Mouse (Mus musculus): ENCODE measurements around the gene Ildr1.

The Ildr1 gene

DNA sequence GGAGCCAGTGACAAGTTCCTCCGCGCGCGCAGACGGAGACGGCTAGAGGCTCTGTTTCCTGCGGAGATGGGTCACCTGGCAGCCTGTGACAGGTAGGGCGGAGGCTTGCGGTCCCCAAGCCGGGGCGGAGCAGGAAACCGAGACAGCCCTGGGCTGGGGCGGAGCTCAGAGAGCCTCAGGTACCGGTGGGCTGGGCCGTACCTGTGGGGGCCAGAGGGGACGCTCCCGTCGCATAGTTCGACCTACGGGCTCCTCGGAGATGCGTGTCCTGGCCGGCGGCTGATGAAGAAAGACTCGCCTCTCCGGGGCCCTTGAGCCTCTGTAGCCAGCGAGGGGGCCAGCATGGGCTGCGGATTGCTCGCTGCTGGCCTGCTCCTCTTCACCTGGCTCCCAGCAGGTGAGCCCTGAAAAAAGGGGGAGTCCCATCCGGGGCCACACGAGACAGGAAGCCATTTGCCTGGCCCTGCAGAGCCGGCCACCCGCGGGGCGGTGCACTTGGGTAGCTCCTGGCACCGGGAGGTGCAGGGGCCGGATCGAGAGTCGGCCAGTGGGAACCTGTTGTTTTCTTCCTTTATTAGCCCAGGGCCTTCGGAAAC lies at the start of gene Ildr1:
TSS of gene Ildr1 (plus strand) at position 161 of the 596 bp plus-strand sequence.
- no peak for DNase-seq (ENCODE audit: low spot score)

DNA sequence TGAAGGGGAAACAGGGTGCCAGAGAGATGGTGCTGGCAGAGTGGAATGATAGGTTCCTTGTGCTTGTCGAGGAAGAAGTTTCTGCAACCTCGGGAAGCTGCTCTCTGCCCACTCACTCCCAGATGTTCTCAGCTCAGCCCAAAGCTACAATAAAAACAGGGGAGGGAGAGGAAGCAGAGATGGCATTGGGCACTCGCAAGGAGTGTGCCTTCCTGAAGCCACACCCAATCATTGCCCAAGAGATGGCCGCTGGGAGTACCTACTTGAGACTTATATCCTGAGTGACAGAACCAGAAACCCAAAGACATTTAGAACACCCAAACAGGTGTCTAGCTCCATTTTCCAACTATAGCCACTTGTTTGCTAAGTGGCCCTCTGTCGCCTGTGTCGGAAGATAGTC lies 48.7 kb upstream of the Ildr1 start:
- DNase-seq (ENCODE audit: low spot score): no peak

DNA sequence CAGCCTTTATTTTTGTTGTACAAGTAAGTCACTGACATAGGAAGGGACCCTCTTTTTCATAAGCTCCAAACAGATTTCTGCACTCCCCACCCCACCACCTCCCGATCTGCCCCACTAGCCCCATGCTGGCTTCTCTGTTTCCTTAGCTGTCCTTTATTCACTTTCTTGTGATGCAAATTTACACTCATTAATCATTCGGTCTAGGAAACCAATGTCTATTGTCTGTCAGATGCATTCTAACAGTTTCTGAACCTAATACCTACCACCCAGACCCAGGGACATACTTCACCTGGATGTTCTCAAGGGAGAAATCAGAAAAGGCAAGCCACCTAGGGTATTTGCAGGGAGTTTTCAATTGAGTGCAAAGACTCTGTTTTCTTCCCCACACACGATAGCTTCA lies 44.5 kb upstream of the Ildr1 start:
- no peak for DNase-seq (ENCODE audit: low spot score)

DNA sequence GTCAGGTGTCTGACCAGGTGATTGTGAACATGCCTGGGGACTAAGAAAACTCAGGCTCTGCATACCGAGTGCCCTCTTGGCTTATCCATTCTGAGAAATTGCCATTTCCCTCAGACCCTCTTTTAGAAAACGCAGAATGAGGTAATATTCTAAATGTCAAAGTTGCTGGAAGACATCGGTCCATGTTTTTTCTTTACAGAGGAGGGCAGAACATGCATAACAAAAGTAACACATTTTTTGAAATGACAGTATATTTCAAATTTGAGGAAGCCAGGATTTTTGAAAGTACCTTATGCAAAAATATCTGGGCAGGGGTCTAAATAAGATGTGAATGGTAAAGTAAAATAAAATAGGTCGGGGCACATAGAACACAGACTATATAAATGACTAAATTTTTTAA lies 43.3 kb upstream of the Ildr1 start:
- no peak for DNase-seq (ENCODE audit: low spot score)

DNA sequence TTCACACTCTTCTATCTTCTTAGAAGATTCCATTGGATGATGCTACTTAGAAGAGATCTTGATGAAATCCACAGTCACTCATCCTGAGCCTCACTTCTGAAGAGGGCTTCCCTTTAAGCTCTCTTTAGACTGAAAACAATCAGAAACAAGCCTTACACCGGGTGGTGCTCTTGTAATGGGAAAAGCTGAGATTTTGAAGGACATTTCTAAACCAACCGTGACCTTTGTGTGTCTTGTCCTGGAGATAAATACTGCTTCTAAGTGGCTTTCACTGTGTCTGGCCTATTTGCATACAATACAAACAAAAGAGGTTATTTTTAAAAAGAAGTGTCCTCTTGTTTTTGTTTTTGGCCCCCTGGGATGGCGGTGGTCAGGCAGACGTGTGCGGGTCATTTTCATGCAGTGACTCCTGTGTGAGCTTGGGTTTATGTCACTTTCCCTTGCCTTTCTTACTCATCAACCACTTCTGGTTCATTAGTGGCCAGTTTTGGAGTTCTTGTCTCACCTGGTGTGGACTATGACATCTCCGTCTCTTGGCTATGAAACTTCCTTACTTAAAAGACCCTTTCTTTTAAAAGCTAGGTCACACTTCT lies 42.5 kb upstream of the Ildr1 start:
- DNase-seq (ENCODE audit: low spot score): no peak

DNA sequence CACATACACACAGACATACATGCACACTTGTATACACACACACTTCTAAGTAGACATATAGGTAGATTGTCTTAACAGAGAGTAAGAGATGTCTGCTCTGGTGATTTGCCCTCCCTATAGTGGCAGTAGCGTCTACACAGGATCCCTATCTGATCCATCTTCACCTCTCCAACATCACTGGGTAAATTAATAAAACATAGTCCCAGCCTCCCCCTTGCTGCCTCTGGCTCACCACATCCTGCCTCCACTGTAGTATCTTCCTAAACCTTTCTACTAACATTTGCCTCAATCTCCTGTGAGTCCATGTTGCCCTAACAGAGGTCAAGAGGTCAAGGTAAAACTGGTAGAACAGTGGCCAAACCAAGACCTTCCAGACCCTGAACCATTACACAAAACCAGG lies 38.6 kb upstream of the Ildr1 start:
- no peak for DNase-seq (ENCODE audit: low spot score)

DNA sequence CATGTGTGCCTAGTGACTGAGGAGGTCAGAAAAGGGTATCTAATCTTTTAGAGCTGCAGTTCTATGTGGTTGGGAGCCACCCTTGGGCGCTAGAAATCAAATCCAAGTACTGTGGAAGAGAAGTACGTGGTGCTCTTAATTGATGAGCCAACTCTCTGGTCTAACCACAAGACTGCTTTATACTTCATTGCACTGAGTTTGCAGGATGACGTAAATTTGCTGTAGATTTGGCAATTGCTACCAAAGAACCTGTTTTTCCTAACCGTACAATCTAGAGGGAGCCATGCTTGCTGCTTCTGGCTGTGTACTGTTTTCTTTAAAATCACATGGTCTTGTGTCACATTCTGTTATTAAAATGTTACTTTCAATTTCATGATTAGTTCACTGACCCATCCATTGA lies 37.9 kb upstream of the Ildr1 start:
- DNase-seq (ENCODE audit: low spot score): no peak

DNA sequence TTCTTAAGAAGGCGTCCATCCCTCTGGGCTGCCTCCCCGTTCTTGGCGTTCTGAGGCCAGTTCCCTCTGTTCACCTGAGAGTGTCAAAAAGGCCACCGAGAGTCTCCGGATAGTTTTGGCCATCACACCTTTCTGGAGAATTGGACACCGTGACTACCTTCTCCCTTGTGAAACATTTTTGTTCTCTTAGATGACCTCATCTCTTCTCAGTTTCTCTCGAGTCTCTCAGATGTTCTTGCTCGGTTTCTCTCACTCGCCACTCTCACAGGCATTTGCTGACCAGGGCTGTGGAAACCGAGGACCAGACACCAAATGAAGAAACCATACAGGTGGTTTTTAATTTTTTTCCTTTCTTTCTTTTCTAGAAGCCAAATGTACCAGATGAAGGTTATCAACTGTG lies 32.4 kb upstream of the Ildr1 start:
- DNase-seq (ENCODE audit: low spot score): no peak

DNA sequence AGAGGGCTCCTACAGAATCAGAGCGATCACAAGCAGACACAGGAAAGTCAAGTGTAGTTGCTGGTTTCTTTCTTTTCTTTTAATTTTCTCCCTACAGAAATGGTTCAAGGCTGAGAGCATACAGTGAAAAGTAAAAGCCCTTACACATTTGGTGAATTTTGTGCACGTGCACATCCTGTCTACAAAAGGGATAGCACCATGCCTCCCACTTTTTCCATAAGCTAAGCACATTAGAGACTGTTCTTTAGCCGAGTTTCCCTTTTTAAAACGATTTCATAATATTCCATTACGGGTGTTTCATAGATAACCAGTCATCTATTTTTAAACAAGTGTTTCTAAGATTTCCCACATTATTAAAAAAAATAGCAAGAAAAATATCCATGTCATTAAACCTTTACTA lies 30.3 kb upstream of the Ildr1 start:
- DNase-seq (ENCODE audit: low spot score): no peak

DNA sequence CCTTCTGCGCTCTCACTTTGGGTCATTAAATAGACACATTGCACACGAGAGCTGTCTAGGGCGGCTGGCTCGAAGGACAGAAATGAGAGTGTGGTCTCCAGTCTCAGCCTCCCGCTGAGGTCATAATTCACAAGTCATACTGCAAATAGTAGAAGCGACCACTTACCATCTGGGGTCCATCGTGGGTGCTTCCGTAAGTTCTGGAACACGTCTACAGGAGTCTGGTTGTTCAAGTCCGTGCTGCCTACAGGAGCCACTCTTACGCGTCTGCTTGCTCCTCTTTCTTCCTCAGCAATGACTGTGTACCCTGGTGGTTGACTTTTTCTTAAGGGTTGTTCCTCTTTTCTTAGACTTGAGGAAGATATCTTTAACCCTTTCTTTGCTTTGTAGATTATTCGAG lies 28.0 kb upstream of the Ildr1 start, which contains the start of gene Cd86:
TSS of gene Cd86 (minus strand) at position 300 of the 400 bp plus-strand sequence.
- DNase-seq (ENCODE audit: low spot score): no peak

DNA sequence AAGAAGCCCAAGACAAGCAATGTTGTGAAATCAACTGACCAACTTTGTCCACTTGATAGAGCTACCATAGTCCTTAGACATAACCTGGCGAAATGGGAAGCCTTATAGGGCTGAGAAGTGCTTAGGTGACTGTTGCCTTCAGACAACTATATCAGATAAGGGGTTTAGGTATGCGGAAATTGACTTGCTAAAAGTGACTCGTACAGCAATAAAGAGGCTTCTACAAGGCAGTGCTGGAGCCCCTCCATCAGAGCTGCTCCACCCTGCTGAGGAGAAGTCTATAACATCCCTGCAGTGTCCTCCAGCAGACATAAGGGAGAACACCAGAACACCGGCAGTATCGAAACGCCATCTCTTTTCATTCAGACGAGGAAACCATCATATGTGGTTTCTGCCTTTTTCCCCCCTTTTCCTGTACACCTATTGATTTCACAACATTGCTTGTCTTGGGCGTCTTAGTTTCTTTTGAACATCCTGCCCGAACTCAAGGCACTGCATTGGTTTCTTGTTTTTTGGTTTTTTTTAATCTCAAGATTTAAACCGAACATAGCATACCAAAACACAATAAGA lies 27.2 kb upstream of the Ildr1 start:
- DNase-seq (ENCODE audit: low spot score): no peak

DNA sequence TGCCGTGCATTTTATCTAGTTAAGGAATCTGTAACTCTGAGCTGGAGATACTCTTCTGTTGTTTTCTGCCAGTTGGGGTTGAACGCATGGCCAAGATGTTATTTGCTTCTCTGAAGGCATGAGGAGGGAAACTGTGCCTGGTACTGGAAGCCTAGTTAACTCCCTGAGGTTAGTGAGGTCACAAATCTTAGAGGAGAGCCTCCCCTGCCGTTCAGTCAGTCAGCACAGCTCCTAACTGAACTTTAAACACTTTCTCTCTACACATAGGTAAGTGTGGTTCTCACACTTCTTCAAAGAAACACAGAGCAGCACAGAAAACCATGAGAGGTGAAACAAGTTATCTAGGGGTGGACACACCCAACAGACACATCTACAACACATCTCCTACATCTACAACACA lies 23.2 kb upstream of the Ildr1 start:
- DNase-seq (ENCODE audit: low spot score): no peak

DNA sequence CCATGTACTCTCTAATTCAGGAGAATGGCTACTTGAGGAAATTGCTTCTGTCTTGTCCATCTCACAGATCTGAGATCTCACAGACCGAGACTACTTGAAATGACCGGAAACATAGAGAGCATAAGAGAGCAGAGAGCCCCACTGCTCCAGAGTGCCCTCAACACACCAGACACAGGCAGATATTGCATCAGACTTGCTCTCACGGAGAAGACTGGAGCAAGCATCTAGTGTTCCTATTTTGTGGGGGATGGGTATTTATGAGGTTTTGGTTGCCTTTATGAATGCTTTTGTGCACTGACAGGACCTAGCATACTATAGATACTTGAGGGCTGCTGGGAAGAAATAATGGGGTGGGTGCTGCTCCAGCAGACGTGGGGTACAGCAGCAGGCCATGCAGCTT lies 20.6 kb upstream of the Ildr1 start:
- no peak for DNase-seq (ENCODE audit: low spot score)

DNA sequence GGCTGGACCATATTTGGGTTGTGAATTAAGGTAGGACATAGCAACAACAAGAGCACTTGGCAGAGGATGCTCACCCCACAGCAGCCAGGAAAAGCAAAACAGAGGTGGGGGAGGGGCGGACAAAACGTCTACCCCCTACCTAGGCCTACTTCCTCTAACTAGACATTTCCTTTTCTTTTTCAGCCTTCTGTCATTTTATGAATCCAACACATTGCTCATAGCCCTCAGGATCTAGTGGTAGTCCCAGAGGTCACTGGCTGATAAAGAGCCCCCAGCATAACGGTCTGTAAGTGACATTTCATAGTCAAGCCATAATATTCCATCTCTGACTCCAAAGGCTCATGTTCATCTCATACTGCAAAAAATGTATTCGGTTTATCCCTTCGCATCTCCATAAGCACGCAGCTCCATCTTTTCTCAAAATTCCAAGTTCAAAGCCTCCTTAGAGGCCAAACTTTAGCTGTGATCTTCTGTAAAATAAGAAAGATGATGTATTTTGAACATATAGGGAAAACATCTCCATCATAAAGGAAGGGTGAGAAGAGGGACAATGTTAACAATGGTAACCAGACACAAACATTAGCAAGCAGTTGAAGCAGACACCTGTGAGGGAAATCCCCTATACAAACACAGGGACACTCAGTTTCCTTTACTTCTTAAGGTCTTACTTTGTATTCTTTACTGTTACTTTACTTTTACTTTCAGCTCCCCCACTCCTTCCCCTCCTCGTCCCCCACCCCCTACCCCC lies 19.1 kb upstream of the Ildr1 start:
- DNase-seq (ENCODE audit: low spot score): no peak

DNA sequence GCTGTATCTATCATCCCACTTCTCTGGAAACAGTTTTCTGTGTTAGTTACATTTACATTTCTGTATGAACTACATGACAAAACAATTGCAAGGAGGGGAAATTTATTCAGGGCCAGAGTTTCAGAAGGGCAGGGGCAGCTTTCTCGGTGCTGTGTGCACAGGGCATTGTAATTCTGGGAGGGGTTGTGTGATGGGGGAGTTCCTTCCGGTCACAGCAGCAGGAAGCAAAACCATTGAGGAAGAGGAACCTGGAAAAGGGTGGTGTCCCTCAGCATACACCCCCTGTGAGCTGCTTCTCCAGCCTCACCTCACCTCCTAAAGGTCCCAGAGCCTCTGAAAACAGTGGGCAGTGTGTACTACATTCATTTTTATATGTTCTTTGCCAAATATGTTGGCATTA lies 18.5 kb upstream of the Ildr1 start:
- DNase-seq (ENCODE audit: low spot score): no peak

DNA sequence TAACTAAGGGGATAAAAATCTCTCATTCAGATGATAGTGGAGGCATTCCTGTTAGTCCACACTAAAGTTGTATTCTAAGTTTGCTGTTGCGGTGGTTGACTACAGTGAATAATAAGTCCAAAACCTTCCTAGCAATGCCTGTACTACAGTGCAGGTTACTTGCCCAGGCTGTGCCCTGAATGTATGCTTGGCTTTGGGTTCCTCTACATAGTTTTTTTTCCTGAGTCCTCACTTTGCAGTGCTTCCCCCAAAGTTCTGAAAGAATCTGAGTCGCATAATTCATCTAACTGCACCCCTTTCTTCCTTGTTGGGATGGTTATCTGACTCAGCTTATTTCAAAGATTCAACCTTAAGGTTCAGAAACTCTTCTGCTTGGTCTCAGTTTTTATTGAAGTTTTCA lies 17.9 kb upstream of the Ildr1 start:
- no peak for DNase-seq (ENCODE audit: low spot score)

DNA sequence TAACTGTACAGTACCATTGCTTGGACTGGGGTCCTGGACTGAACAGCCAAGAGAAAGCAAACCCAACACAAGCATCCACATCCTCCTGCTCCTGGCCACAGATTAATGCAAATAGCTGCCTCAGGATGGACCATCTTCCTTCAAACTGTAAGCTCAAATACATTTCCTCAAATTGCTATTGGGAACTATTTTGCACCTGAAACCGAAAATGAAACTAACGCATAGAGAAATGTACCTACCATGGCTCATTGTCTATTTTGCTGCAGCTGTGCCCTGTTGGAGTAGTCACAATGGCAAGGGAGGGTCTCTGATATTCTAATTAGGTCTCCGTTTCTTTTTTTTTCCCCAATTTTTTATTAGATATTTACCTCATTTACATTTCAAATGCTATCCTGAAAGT lies 11.9 kb upstream of the Ildr1 start:
- DNase-seq (ENCODE audit: low spot score): no peak

DNA sequence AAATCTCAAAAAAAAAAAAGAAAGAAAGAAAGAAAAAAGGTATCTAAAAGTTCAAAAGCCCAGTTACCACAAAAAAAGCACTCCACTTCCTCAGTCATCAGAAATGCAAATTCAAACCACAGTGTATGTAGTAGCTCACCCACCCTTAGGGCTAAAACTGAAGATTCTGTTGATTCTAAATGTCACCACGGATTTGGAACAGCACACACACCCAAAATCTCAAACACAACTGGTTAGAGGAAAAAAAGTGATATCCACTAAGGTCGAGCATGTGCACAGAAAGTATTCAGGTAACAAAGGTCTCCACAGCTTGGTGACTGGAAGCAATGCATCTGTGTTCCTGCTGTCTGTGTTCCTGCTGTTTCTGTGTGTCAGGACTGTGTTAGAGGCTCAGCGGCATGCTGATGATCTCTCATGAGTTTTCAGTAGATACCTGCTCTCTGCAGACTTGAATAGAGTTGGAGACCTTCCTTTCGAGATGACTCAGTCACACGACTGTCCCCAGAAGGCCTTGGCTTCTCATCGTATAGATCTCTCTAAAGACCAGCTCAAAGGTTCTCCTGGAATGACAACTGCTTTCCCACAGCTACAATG lies 9.4 kb upstream of the Ildr1 start:
- DNase-seq (ENCODE audit: low spot score): no peak

DNA sequence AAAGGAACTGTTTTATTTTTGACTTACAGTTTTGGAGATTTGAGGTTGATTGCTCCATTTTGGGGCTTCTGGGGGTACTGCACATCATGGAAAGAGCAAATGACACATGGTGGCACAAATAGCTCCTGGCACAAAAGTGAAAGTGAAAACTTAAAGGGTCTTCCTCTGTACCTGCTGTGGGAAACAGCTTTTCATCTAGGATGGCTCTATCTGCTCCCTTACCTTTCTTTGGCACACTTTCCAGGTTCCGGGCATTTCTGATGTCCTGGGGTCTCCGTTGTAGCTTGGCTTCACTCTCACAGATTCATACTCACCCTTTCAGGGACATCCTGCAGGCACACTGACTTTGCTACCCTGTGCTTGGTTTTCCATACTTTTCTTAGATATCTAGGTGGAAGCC lies 5.7 kb upstream of the Ildr1 start:
- DNase-seq (ENCODE audit: low spot score): no peak

DNA sequence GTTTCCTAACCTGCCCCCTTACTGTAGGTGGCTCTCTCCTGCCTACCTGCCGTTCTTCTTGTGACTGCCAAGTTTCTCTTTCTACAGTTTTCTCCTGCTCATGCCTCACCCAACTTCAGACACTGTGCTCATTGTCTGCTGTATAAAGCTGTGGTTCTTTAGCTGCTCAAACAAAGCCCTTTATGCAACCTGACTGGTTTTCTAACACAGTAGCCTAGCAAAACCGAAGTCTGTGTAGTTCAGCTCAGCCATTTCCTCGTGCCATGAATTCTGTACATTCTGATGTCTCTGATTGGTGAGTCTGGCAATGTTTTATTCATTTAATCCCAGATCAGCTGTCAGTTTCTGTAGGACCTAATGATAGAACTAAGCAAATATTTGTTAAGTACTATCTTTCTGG lies 2.3 kb upstream of the Ildr1 start:
- DNase-seq (ENCODE audit: low spot score): no peak

DNA sequence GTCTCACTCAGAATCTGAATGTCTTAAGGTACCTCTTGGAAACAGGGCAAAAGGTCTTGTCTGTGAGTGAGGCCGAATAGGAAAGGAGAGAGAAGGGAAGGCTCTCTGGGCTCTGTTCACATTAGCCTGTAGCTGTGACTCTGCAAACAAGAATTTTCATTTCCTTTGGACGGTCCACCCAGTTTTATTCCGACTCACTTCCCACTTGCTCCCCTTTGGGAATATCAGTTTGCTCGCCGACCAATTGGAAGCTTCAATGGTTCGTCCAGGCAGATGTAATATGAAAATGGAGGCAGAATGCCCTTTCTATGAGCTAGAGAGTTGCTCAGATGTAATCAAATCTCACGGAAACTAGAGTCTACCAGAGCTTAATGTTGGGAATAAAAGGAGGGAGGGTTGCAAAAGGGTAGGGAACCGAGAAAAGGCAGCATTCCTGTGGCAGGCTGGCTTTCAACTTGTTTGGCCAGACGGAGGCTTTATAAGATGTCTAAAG lies 1.1 kb downstream of the Ildr1 start:
- DNase-seq (ENCODE audit: low spot score): no peak

DNA sequence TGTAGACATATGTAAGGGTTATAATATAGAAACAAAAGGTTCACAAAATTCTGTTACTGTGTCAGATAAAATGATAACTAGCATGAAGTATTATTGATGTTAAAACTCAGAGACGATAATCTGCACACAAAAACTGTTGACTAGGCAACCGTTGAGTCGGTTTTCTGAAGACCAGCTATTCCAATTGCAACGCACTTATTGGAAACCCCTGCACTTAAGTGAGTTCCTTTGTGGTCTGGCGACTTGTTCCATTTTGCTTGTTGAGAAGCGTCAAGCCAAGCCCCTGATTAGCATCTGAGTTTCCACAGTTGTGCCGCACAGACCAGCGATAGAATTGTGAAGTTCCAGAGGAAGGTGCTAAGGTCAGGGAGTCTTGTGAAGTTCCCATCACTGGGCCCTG lies 3.6 kb downstream of the Ildr1 start:
- no peak for DNase-seq (ENCODE audit: low spot score)

DNA sequence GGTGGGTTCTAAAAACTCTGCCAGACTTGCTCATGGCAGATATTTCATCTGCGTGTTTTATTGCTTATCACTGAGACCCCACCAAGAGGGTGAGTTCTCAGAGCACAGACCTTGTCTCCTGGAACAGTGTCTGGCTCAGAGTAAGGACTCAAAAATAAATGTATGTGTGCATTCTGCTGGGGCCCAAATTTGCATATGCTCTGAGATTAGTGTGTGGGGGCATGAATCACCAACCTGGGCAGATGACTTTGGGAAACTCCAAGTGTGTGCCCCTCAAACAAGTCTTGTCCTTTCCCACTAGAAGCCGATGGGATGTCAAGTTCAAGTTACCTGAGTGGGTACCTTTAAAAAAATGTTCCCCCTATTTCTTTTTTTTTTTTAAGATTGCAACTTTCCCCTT lies 6.7 kb downstream of the Ildr1 start:
- DNase-seq (ENCODE audit: low spot score): no peak

Data from ovary, postnatal 10 days (tissue).